Mouse (Mus musculus) hindbrain, postnatal 0 days (tissue): ENCODE measurements around the gene Sez6l2. TPM values are rescaled to one million over a fixed set of nuclear protein-coding genes. Genes with fewer than 3 reads are reported as not detected.

Experiments
- ATAC-seq: fragments of 200-750 bp; cut with Nextera tagmentation; 2 replicates; pipeline ENCODE4 v1.8.0; 2017; ENCODE audit warnings: mild to moderate bottlenecking, moderate TSS enrichment, moderate library complexity
- DNase-seq: peaks from one replicate; pipeline ENCODE4 v3.0.0-alpha.2; 2015; ENCODE audit warnings: low spot score
- H3K27ac ChIP-seq: fragments of 300-500 bp; sonication (generic); 2 replicates; pipeline ENCODE4 v1.5.1; 2014; ENCODE audit warnings: mild to moderate bottlenecking
- H3K27me3 ChIP-seq: fragments of 300-500 bp; sonication (generic); 2 replicates; pipeline ENCODE4 v1.6.1; 2014; ENCODE audit warnings: low read length, mixed read lengths; ENCODE audit not compliant: insufficient read depth
- H3K36me3 ChIP-seq: fragments of 300-500 bp; sonication (generic); 2 replicates; pipeline ENCODE4 v1.6.1; 2014; ENCODE audit warnings: low read length, mixed read lengths; ENCODE audit not compliant: insufficient read depth
- H3K4me1 ChIP-seq: fragments of 300-500 bp; sonication (generic); 2 replicates; pipeline ENCODE4 v1.6.1; 2014; ENCODE audit warnings: antibody characterized with exemption, low read length, mixed read lengths; ENCODE audit not compliant: insufficient read depth
- H3K4me2 ChIP-seq: fragments of 300-500 bp; sonication (generic); 2 replicates; pipeline ENCODE4 v1.6.1; 2014; ENCODE audit warnings: low read depth, mild to moderate bottlenecking, low read length, moderate library complexity, mixed read lengths
- H3K4me3 ChIP-seq: fragments of 300-500 bp; sonication (generic); 2 replicates; pipeline ENCODE4 v1.5.1; 2014; ENCODE audit warnings: low read length
- H3K9ac ChIP-seq: fragments of 300-500 bp; sonication (generic); replicated peaks from 2 replicates; pipeline ENCODE4 v1.6.1; 2014; ENCODE audit warnings: mild to moderate bottlenecking, low read length, moderate library complexity, mixed read lengths
- H3K9me3 ChIP-seq: fragments of 300-500 bp; sonication (generic); 2 replicates; pipeline ENCODE4 v1.6.1; 2016; ENCODE audit warnings: low read length, mixed read lengths
- CTCF ChIP-seq: IDR thresholded peaks from 2 replicates; pipeline ENCODE4 v1.5.1; 2016; ENCODE audit warnings: antibody characterized with exemption, control low read depth, low read depth
- WGBS: fragments of 180-500 bp; shearing (Covaris S2); extraction: QIAGEN DNeasy Blood & Tissue Kit; methylation state at CpG from one replicate; pipeline ENCODE4 v1.1.7; 2014; 5-methylcytosine and 5-hydroxymethylcytosine counted together
- polyA plus RNA-seq: library from polyadenylated mRNA; unstranded; fragments of >200 nt; fragmentation: Nextera tagmentation; extraction: Ambion mirVana; gene quantifications from 2 replicates; pipeline ENCODE4 v1.2.1, GENCODE M21; 2015
- total RNA-seq: library from RNA; depleted of rRNA; stranded (reverse); fragments of >200 nt; gene quantifications from 2 replicates; pipeline ENCODE4 v1.2.3, GENCODE M21; 2014

Sez6l2 gene
- total and polyA plus RNA-seq, 2 experiments from 2014 or later = 66.5 to 253 TPM

GRCm38 (mm10) chr7:126955125-126955524, 4.8 kb downstream of the Sez6l2 start:
- Histone ChIP-seq H3K4me2 (no peak overlapping the region), H3K4me1 (peaks cover 5% of the 10 kb centered on the region; the same call in 1 of the 2 replicates), H3K4me3 (no peak overlapping the region), H3K27ac (no peak overlapping the region), H3K9ac (no peak overlapping the region), H3K27me3 (no peaks in the 10 kb centered on the region), H3K9me3 (no peaks in the 10 kb centered on the region), H3K36me3 (peaks cover 25% of the 10 kb centered on the region)
- ATAC-seq (no peak), DNase-seq (no peak)
- TF ChIP-seq CTCF = no peak
- WGBS = 66% methylated on average over 3 of the region's 3 CpGs

- WGBS = 53% methylated on average over 9 of the region's 9 CpGs
- Histone ChIP-seq H3K4me2 (no peak overlapping the region), H3K9ac (no peak overlapping the region), H3K27me3 (no peaks in the 10 kb centered on the region), H3K4me3 (no peak overlapping the region), H3K27ac (no peak overlapping the region), H3K36me3 (peaks cover 50% of the 10 kb centered on the region), H3K9me3 (no peaks in the 10 kb centered on the region), H3K4me1 (no peaks in the 10 kb centered on the region)
- ATAC-seq (no peak), DNase-seq (no peak)
- TF ChIP-seq CTCF = no peak
These were observed 9.4 kb downstream of the Sez6l2 start for GRCm38 (mm10) chr7:126959780-126960179.

- H3K27ac ChIP-seq = no peak overlapping the region
These were observed 10.7 kb downstream of the Sez6l2 start for GRCm38 (mm10) chr7:126961095-126961494.

GRCm38 (mm10) chr7:126961965-126962364, 11.6 kb downstream of the Sez6l2 start:
- H3K9ac ChIP-seq = no peak overlapping the region
- H3K4me3 ChIP-seq = no peak overlapping the region
- H3K4me1 ChIP-seq = no peaks in the 10 kb centered on the region
- TF ChIP-seq CTCF = no peak
- H3K27ac ChIP-seq = no peak overlapping the region
- no peaks in the 10 kb centered on the region for H3K9me3 ChIP-seq
- H3K36me3 ChIP-seq = peaks cover 41% of the 10 kb centered on the region
- ATAC-seq = no peak
- 89% methylated on average over 4 of the region's 4 CpGs for WGBS
- H3K4me2 ChIP-seq = no peak overlapping the region
- DNase-seq = no peak
- H3K27me3 ChIP-seq = no peaks in the 10 kb centered on the region

More at GRCm38 (mm10) chr7:126961095-126961494, 10.7 kb downstream of the Sez6l2 start:
- no peaks in the 10 kb centered on the region for H3K27me3 ChIP-seq
- WGBS = 84% methylated on average over 5 of the region's 5 CpGs
- peaks cover 45% of the 10 kb centered on the region for H3K36me3 ChIP-seq
- H3K4me3 ChIP-seq = no peak overlapping the region
- no peak overlapping the region for H3K4me2 ChIP-seq
- no peaks in the 10 kb centered on the region for H3K9me3 ChIP-seq
- H3K4me1 ChIP-seq = no peaks in the 10 kb centered on the region
- DNase-seq (no peak), ATAC-seq (no peak)
- no peak for TF ChIP-seq CTCF
- H3K9ac ChIP-seq = no peak overlapping the region

GRCm38 (mm10) chr7:126963548-126964286, 13.4 kb downstream of the Sez6l2 start:
- peak; percentile 62 for TF ChIP-seq CTCF
- no peak for ATAC-seq
- H3K27ac ChIP-seq = no peak overlapping the region
- H3K4me2 ChIP-seq = no peak overlapping the region
- DNase-seq = peak; percentile 25
- 28% methylated on average over 19 of the region's 19 CpGs for WGBS
- H3K9ac ChIP-seq = no peak overlapping the region
- H3K4me3 ChIP-seq = no peak overlapping the region
- no peaks in the 10 kb centered on the region for H3K9me3 ChIP-seq
- no peaks in the 10 kb centered on the region for H3K4me1 ChIP-seq
- no peaks in the 10 kb centered on the region for H3K27me3 ChIP-seq
- peaks cover 44% of the 10 kb centered on the region for H3K36me3 ChIP-seq

- Histone ChIP-seq H3K27me3 (no peaks in the 10 kb centered on the region), H3K9ac (no peak overlapping the region), H3K4me1 (no peaks in the 10 kb centered on the region), H3K36me3 (peaks cover 42% of the 10 kb centered on the region), H3K27ac (no peak overlapping the region), H3K9me3 (no peaks in the 10 kb centered on the region), H3K4me3 (no peak overlapping the region), H3K4me2 (no peak overlapping the region)
- ATAC-seq (no peak), DNase-seq (no peak)
- TF ChIP-seq CTCF = no peak
- WGBS = 51% methylated on average over 3 of the region's 3 CpGs
These were observed 15.2 kb downstream of the Sez6l2 start for GRCm38 (mm10) chr7:126965568-126965967.

- DNase-seq = no peak
- no peak overlapping the region for H3K4me3 ChIP-seq
- no peak overlapping the region for H3K27ac ChIP-seq
- H3K9ac ChIP-seq = no peak overlapping the region
- no peak overlapping the region for H3K4me2 ChIP-seq
- ATAC-seq = no peak
- H3K9me3 ChIP-seq = no peaks in the 10 kb centered on the region
- H3K36me3 ChIP-seq = peaks cover 36% of the 10 kb centered on the region
- 74% methylated on average over 6 of the region's 6 CpGs for WGBS
- no peak for TF ChIP-seq CTCF
- H3K4me1 ChIP-seq = no peaks in the 10 kb centered on the region
- H3K27me3 ChIP-seq = no peaks in the 10 kb centered on the region
These were observed 17.0 kb downstream of the Sez6l2 start for GRCm38 (mm10) chr7:126967361-126967760.
